Mouse (Mus musculus) monocyte, adult 5-6 weeks (primary cell): Measurements from ENCODE around the gene Sh3glb2. TPM values are rescaled to one million over a fixed set of nuclear protein-coding genes. Genes with fewer than 3 reads are reported as not detected.

ENCODE experiments used
- ATAC-seq: fragments of 153-309, 156-312 bp; replicated peaks from 2 replicates; pipeline ENCODE4 v1.8.0; 2017; ENCODE audit warnings: mild to moderate bottlenecking; ENCODE audit not compliant: low TSS enrichment, insufficient number of reproducible peaks, severe bottlenecking, poor library complexity, low FRiP score
- total RNA-seq: library from RNA; stranded (forward); fragments of 200-1000, 200-491, 200-594 nt; gene quantifications from 3 replicates; pipeline ENCODE4 v1.2.3, GENCODE M21; 2017

The Sh3glb2 gene
- total RNA-seq, 1 experiment from 2014 or later = 65.9 TPM

- ATAC-seq = no peak
Measured at GRCm38 (mm10) chr2:30384814-30385213, 25.7 kb upstream of the Sh3glb2 start.

GRCm38 (mm10) chr2:30381377-30381725 is 22.2 kb upstream of the Sh3glb2 start:
- no peak for ATAC-seq

DNA sequence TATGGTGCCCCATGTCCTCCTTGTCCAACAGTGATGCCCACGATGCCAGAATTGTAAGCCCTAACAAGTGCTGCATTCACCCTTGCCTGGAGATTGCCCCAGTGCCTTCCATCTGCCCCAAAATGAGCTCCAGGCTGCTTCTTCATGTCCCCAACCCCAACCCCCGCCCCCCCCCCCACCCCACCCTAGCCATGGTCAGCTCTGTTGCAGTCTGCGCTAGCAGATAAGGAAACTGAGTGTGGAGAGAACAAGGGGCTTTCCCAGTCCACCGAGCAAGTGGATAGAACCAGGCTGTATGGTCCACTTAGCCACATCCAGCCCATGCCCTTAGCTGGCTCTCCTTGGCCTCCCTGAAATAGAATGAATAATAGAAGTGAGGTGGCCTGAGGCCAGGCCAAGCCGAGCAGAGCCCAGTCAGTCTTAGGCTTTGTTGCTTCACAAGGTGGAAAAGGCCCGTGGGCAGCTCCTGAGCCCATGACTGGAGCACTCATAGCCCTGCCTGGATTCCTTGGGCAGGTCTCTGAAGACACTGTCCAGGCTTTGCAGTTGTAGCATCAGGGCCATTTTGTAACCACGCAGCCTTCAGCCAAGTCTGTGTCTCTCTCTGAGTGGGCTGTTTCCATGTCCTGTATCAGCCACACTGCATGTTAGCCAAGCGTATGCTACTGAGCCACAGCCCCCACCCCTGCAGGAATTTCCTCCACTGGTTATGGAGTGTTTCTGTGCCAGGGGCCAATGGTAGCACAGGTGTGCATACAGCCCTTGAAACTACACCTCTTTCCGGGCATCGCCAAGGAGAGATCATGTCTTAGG is 21.6 kb upstream of the Sh3glb2 start:
- ATAC-seq = no peak

DNA sequence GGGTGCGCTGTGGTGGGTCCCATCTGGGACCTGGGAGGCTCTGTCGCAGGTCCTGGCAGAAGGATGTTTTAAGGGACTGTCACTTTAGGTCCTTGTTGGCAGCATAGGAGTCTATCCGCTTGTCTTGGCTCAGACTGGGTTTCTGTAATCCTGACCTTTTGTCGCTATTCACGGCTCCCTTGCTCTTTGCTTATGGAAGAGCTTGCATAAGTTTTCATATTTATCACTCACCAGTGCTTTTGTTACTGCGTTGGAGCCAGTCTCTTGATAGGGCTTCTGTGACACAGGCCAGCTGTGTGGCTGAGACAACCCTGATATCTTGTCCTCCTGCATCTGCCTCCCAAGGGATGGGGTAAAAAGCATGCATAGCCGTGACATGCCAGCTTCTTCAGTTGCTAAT is 20.2 kb upstream of the Sh3glb2 start:
- ATAC-seq = no peak

DNA sequence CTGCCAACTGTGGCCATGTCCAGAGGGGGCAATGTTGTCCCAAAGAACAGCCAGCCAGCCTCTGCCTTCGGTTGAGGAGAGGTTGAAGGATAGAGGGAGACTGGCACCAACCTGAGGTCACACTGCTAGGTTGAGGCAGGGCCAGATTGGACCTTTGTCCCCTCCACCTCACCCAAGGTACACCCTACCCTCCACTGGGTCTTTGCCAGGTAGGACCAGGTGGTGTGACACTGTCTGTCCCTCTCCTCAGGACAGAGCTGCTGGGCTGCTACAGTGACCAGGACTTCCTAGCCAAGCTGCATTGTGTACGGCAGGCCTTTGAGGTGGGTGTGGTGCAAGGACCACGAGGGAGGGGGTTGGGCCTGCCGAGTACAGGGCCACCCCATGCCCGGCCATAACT is 18.6 kb upstream of the Sh3glb2 start:
- no peak for ATAC-seq

DNA sequence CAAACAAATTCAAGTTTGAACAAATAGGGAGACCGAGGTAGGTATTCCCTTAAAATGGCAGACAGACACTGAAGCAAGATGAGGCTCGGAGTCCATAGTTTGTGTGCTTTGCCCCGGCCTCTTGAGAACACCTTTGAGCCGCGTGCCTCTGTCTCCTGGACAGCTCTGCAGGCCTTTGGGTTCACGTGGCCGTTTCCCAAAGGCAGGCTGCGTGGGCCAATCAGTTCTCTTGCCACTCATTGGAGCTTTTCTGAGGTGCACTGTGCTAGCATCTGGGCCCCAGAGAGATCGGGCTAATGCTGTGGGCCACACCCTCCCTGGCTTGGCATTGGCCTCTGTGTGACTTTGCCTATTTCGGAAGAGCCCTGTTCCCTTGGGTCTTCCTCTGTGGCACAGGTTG is 16.8 kb upstream of the Sh3glb2 start:
- no peak for ATAC-seq

DNA sequence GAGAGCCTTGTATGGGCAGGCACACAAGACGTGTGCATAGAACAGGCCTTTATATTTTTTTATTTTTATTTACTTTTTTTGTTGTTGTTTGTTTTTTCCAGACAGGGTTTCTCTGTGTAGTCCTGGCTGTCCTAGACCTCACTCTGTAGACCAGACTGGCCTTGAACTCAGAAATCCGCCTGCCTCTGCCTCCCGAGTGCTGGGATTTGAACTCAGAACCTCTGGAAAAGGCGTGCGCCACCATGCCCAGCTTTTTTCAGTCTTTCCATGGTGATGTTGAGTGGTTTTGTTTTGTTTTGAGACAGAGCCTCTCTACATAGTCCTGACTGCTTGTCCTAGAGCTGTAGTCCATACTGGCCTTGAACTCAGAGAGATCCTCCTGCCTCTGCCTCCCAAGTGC is 13.6 kb upstream of the Sh3glb2 start:
- ATAC-seq = no peak

- no peak for ATAC-seq
Measured at GRCm38 (mm10) chr2:30371544-30371943, 12.4 kb upstream of the Sh3glb2 start.

- no peak for ATAC-seq
Measured at GRCm38 (mm10) chr2:30366203-30366602, 7.1 kb upstream of the Sh3glb2 start.

- ATAC-seq = no peak
Measured at GRCm38 (mm10) chr2:30365281-30366069, 6.3 kb upstream of the Sh3glb2 start.

DNA sequence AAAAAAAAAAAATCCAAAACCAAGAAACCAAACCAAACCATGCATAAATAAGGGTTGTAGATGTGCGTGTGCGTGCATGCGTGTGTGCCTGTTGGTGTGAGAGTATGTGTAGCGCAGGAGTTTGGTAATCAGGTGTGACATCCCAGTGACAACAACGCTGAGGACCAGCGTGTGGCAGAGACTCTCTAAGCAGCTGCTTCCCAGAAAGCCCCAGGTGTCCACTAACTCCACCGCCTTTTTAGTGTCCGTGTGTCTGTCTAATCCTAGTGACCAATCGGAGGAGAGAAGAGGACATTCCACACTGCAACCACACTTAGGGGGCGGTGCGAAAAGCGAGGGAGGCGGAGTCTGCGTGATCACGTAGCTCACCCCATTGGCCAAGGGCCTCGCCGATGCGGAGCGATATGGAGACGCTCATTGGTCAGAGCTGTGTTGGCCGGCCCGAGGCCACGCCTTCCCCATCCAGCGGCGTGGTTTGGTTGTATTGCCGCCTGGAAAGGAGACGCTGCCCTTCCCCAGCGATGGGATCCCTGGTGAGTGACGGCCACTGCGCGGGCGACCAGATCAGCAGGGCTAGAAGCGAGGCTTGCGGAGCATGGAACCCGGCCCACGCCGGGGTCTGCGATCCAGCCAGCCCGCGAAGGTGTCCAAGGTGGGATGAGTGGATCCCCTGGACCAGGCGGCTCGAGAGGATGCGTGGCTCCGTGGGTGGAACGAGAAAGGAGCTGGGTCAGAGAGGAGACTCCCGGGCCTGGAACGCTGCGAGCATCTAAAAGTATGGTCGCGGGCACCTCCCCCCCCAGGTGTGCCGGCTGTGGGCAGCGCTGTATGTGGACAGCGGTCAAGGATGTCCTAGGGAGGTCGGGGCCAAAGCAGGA is 4.9 kb upstream of the Sh3glb2 start, which contains the start of gene Miga2:
Gene Miga2 (plus strand): TSS at position 461 of the 878 bp plus-strand sequence.
- ATAC-seq = peak; percentile 99

GRCm38 (mm10) chr2:30362865-30363264 is 3.7 kb upstream of the Sh3glb2 start:
- no peak for ATAC-seq

GRCm38 (mm10) chr2:30360626-30361025 is 1.5 kb upstream of the Sh3glb2 start:
- ATAC-seq = no peak

- no peak for ATAC-seq
Measured at GRCm38 (mm10) chr2:30357552-30358510, 1.3 kb downstream of the Sh3glb2 start.

GRCm38 (mm10) chr2:30356906-30357305 is 2.2 kb downstream of the Sh3glb2 start:
- no peak for ATAC-seq

DNA sequence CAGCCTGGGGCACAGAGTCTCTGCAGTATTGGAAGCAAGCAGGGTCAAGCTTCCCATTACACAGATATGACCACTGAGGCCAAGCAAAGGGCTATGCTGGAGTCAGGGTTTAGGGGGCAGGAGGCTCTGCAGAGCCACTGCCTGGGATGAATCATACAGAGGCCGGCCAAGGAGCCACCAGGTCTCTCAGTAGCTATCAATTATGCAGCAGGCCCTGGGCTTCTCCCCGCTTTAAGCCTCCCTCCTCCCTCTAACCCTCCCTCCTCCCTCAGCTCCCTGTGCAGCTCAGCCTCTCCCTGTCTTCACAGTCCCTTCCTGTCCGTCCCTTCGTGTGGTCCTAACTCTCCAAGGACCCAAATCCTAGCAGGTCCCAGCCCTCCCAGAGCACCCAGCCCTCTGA is 2.9 kb downstream of the Sh3glb2 start:
- ATAC-seq = no peak

DNA sequence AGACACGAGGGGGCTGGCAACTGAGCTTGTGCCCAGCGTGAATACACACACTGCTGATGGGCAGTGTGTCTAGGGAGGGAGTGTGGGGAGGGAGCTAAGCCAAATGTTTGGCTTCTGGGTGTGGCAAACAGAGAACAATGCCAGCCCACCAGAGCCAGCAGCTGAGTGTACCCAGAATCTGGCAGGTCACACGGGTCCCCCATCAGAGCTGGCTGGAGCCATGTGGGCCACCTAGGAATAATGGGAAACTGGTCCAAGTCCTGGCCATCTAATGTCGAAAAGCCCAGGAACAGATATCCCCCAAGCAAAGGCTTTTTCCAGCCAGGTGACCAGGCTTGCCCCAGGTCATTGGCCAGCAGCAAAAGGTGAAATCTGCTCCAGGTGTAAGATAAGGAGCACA is 3.3 kb downstream of the Sh3glb2 start:
- ATAC-seq = no peak

GRCm38 (mm10) chr2:30351149-30351548 is 8.0 kb downstream of the Sh3glb2 start:
- no peak for ATAC-seq
